Comparison of ENCODE assay signal across 26 mouse cellular contexts in the genomic region with DNA sequence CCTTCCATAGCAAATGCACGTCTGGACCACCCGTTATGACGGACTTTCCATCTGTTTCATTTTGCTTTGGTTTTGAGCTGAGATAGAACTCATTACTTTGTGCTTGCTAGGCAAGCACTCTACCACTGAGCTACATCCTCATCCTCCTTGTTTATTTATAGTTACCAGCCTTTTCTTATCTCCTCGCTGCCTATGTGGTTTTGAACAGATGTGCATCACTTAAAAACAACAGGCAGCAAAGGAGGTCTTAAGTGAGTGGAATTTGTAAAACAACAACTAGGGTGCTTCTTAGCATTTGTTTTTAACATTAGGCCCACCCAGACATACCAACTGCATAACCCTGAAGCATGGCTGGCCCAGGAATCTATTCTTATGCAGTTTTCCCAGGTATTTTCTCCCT.
DNase-seq lines count a peak whose midpoint lies in the region; ATAC-seq and TF ChIP-seq lines count a peak whose summit lies in the region.
"Had no signal": no experiment of that assay in that cellular context is flagged by ENCODE, and none has a peak within 500 bp of the region (broad histone marks: within the 10 kb centered on the region; RNA-seq: fewer than 3 reads in every experiment).

No protein-coding gene starts in this region.

- ATAC-seq in common myeloid progenitor, adult 5-6 weeks (replicated peaks; ENCODE audit: low read depth, poor library complexity, severe bottlenecking) = peak; percentile 25; the same call in 1 of the 2 replicates
- ATAC-seq in liver, embryonic 14.5 days (ENCODE audit: insufficient read depth) = peak; percentile 96
- ATAC-seq: forebrain, embryonic 14.5 days had no signal

- TF ChIP-seq EP300 in liver, embryonic 14.5 days (IDR thresholded peaks at IDR 0.05; ENCODE audit: low read depth) = peak; percentile 91

- H3K9me3 ChIP-seq in liver, embryonic 14.5 days (ENCODE audit: control insufficient read depth, low read length) = no peaks in the 10 kb centered on the region
- H3K9me3 ChIP-seq: embryonic facial prominence, embryonic 12.5 days; heart, embryonic 13.5 days; hindbrain, embryonic 13.5 days had no signal

- no peaks in the 10 kb centered on the region for H3K4me1 ChIP-seq in thymus, adult 2 months (replicated peaks; ENCODE audit: control insufficient read depth, insufficient read depth, low read length)
- H3K4me1 ChIP-seq in liver, embryonic 14.5 days (replicated peaks; ENCODE audit: control insufficient read depth in 2 of 2, insufficient read depth in 2 of 2, low read length in 1 of 2) = peaks cover 27 to 28% of the 10 kb centered on the region in 2 experiments
- H3K4me1 ChIP-seq: embryonic facial prominence, embryonic 12.5 days; hindbrain, embryonic 13.5 days had no signal

- TF ChIP-seq CTCF in thymus, adult 2 months (IDR thresholded peaks at IDR 0.05; ENCODE audit: borderline replicate concordance, control insufficient read depth, extremely low read depth, insufficient read depth, low read length, poor library complexity) = no peak
- no peak for TF ChIP-seq CTCF in liver, embryonic 14.5 days (IDR thresholded peaks at IDR 0.05; ENCODE audit: low read depth)

- no peak overlapping the region for H3K4me3 ChIP-seq in thymus, adult 2 months (ENCODE audit: control insufficient read depth, insufficient read depth, low read length)
- no peak overlapping the region for H3K4me3 ChIP-seq in liver, embryonic 14.5 days (ENCODE audit: insufficient read depth in 1 of 2, low read depth in 2 of 2, low read length in 2 of 2)
- H3K4me3 ChIP-seq: embryonic facial prominence, embryonic 12.5 days; gastrocnemius, adult 2 months; heart, adult 2 months; heart, embryonic 13.5 days; hindbrain, embryonic 13.5 days had no signal

- H3K9ac ChIP-seq in liver, embryonic 14.5 days (replicated peaks) = peak overlapping the region; percentile 61
- H3K9ac ChIP-seq: embryonic facial prominence, embryonic 12.5 days; heart, embryonic 13.5 days; hindbrain, embryonic 13.5 days had no signal

- no peaks in the 10 kb centered on the region for H3K36me3 ChIP-seq in thymus, adult 2 months (ENCODE audit: control insufficient read depth, insufficient read depth, low read length)
- no peaks in the 10 kb centered on the region for H3K36me3 ChIP-seq in liver, embryonic 14.5 days (replicated peaks; ENCODE audit: control insufficient read depth, insufficient read depth, low read depth)
- H3K36me3 ChIP-seq: embryonic facial prominence, embryonic 12.5 days; heart, embryonic 13.5 days; hindbrain, embryonic 13.5 days had no signal

- peak overlapping the region; percentile 51 for H3K4me2 ChIP-seq in liver, embryonic 14.5 days (ENCODE audit: low read depth)
- H3K4me2 ChIP-seq: embryonic facial prominence, embryonic 12.5 days; heart, embryonic 13.5 days; hindbrain, embryonic 13.5 days; midbrain, embryonic 11.5 days had no signal

- H3K27me3 ChIP-seq in thymus, adult 2 months (ENCODE audit: control insufficient read depth, insufficient read depth, low read length) = no peaks in the 10 kb centered on the region
- no peaks in the 10 kb centered on the region for H3K27me3 ChIP-seq in liver, embryonic 14.5 days (ENCODE audit: control insufficient read depth, insufficient read depth, low read length)
- H3K27me3 ChIP-seq: CH12.LX; embryonic facial prominence, embryonic 12.5 days; heart, embryonic 13.5 days; hindbrain, embryonic 13.5 days had no signal

- WGBS in thymus, adult 2 months = 74% methylated on average over 4 of the region's 4 CpGs
- 27% methylated on average over 4 of the region's 4 CpGs for WGBS in liver, embryonic 14.5 days (ENCODE audit: insufficient replicate concordance)

- no peak overlapping the region for H3K27ac ChIP-seq in thymus, adult 2 months (ENCODE audit: control insufficient read depth, insufficient read depth, low read length)
- peak overlapping the region; percentile 89 for H3K27ac ChIP-seq in liver, embryonic 14.5 days
- H3K27ac ChIP-seq: embryonic facial prominence, embryonic 12.5 days; hindbrain, embryonic 13.5 days; kidney, postnatal 0 days had no signal

- no peak for TF ChIP-seq POLR2A in thymus, adult 2 months (IDR thresholded peaks at IDR 0.05; ENCODE audit: control insufficient read depth, extremely low read depth, insufficient read depth, low read length, poor library complexity)

- peak; percentile 40 for DNase-seq in thymus, postnatal 0 days (ENCODE audit: low spot score)
- DNase-seq in thymus, adult 2 months = no peak
- peak; percentile 58 to 76 (median 75) for DNase-seq in liver, embryonic 14.5 days (ENCODE audit: low read depth in 3 of 3, low spot score in 3 of 3)
- no peak for DNase-seq in urinary bladder, postnatal 36 days (ENCODE audit: low spot score in 2 of 2)
- no peak for DNase-seq in cerebellum, postnatal 14 days
- DNase-seq in heart, adult 11 months = no peak
- DNase-seq: B cell, adult 2 months; cerebellum, adult 11 months; cerebellum, adult 9-11 months; gastrocnemius, adult 2 months; heart, adult 2 months; heart, postnatal 14 days; kidney, adult 18-20 months; layer of hippocampus, adult 9-11 months; lung, postnatal 4 days; right cerebral cortex, adult 18-20 months; right cerebral cortex, postnatal 4 days; thymus, postnatal 4 days had no signal

Comparison
In these comparisons a context has a peak if more than half of its experiments do, and no peak if none do; other contexts are left out.
1. DNase-seq: peak in thymus, postnatal 0 days (single experiment) and liver, embryonic 14.5 days (3 of 3); none in thymus, adult 2 months (single experiment), urinary bladder, postnatal 36 days (0 of 2), cerebellum, postnatal 14 days (0 of 2) and heart, adult 11 months (single experiment).